Mouse (Mus musculus): ENCODE data around the gene E2f8.

DNA sequence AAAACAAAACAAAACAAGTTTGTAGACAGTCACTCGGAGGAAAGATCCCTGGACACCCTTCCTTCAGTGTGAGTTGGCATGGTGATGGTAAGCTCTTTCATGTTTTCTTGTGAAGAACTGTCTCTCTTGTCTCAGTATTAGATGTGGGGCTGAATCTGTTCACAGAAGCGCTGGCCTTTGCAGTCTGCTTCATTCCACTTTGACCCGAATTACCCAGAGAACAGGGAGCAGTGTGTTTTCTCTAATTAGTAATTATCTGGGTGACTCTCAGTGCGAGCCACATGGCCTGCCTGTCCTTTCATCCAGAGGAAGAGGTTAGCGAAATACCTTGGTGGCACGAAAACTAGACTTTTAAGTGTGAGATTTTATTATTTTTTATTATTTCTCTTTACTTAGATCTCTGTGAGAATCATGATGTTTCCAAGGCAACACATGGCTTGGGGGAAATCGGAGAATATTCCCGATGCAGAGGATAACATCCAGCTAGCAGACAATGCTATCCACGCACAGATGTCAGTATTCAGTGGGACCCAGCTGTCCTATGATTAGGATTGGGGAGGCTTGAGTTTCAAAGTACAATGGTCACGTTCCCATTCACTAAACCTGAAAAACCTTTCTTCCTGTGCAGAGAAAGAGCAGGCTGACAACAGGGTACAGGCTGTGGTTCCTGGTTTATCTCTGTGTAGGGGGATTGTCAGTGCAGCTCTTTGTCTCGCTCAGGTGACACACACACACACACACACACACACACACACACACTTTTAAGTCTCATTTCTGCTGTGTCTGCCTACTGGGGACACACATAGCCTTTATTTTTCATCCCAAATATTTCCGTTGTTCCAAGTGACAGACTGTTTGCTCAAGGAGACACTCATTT, 33.5 kb upstream of the E2f8 start:
- no peak for TF ChIP-seq POLR2A (IDR thresholded peaks at IDR 0.05; ENCODE audit: low read depth, low read length)
- no peak for TF ChIP-seq CTCF (IDR thresholded peaks at IDR 0.05; ENCODE audit: extremely low read depth, insufficient read length, insufficient replicate concordance, low read depth, low read length)
